Mouse (Mus musculus): ENCODE measurements around the gene Ccr1l1.

- TF ChIP-seq CTCF (IDR thresholded peaks at IDR 0.05; ENCODE audit: borderline replicate concordance, control insufficient read depth, extremely low read depth, insufficient read depth, low read length, poor library complexity), result no peak
- TF ChIP-seq POLR2A (IDR thresholded peaks at IDR 0.05; ENCODE audit: control insufficient read depth, extremely low read depth, insufficient read depth, low read length, poor library complexity), result no peak
These were observed 42.4 kb downstream of the Ccr1l1 start for GRCm38 (mm10) chr9:123935776-123936175.

Measured in thymus, adult 2 months (tissue).